Mouse (Mus musculus) left cerebral cortex, adult 9 months (tissue): ENCODE results near the gene Rack1.
"Not testable (repeated sequence)": the region's sequence is repeated elsewhere in the genome, so short reads cannot be mapped to it uniquely, and the experiment has no call there.

Experiments
- DNase-seq, 2 experiments: peaks; one replicate each; pipeline ENCODE4 v3.0.0; 2022; ENCODE audit warnings: low spot score in 2 of 2

Rack1 gene

GRCm38 (mm10) chr11:48799921-48800701 lies at the start of gene Rack1:
Gene Rack1, plus strand, starts transcription at chr11:48800332.
- DNase-seq = peak; percentile 72 to 91

GRCm38 (mm10) chr11:48750428-48750827 lies 49.7 kb upstream of the Rack1 start:
- DNase-seq = no peak

- not testable (repeated sequence) for DNase-seq
These were observed 46.6 kb upstream of the Rack1 start for GRCm38 (mm10) chr11:48753534-48753933.

- DNase-seq = no peak
These were observed 41.1 kb upstream of the Rack1 start for GRCm38 (mm10) chr11:48759021-48759420.

GRCm38 (mm10) chr11:48764119-48764518 lies 36.0 kb upstream of the Rack1 start:
- peak in 1 of 2 experiments; percentile 28 for DNase-seq

GRCm38 (mm10) chr11:48767195-48767876 lies 32.8 kb upstream of the Rack1 start:
- DNase-seq = no peak

- no peak for DNase-seq
These were observed 28.4 kb upstream of the Rack1 start for GRCm38 (mm10) chr11:48771691-48772090.

- DNase-seq = peak in 1 of 2 experiments; percentile 67
These were observed 25.5 kb upstream of the Rack1 start for GRCm38 (mm10) chr11:48774443-48775298.

GRCm38 (mm10) chr11:48775483-48775882 lies 24.6 kb upstream of the Rack1 start:
- DNase-seq = peak in 1 of 2 experiments; percentile 68

- no peak for DNase-seq
These were observed 23.5 kb upstream of the Rack1 start for GRCm38 (mm10) chr11:48776664-48777063.

GRCm38 (mm10) chr11:48777303-48777702 lies 22.8 kb upstream of the Rack1 start:
- no peak for DNase-seq

- peak in 1 of 2 experiments; percentile 44 for DNase-seq
These were observed 20.7 kb upstream of the Rack1 start for GRCm38 (mm10) chr11:48779450-48779849.

- no peak for DNase-seq
These were observed 17.9 kb upstream of the Rack1 start for GRCm38 (mm10) chr11:48782243-48782642.

- DNase-seq = peak in 1 of 2 experiments; percentile 32
These were observed 12.5 kb upstream of the Rack1 start for GRCm38 (mm10) chr11:48787455-48788211.

GRCm38 (mm10) chr11:48788311-48789089 lies 11.6 kb upstream of the Rack1 start:
- peak in 1 of 2 experiments; percentile 83 for DNase-seq

- DNase-seq = no peak
These were observed 10.9 kb upstream of the Rack1 start for GRCm38 (mm10) chr11:48789215-48789614.

- peak in 1 of 2 experiments; percentile 92 for DNase-seq
These were observed 9.9 kb upstream of the Rack1 start for GRCm38 (mm10) chr11:48789973-48790823.

- no peak for DNase-seq
These were observed 9.2 kb upstream of the Rack1 start for GRCm38 (mm10) chr11:48790946-48791345.

- not testable (repeated sequence) for DNase-seq
These were observed 8.2 kb upstream of the Rack1 start for GRCm38 (mm10) chr11:48791894-48792293.
